Mouse (Mus musculus) induced T-regulatory cell, adult 2 months (primary cell): ENCODE results near the gene Snd1.
"Not testable (repeated sequence)": the region's sequence is repeated elsewhere in the genome, so short reads cannot be mapped to it uniquely, and the experiment has no call there.

Experiments
- DNase-seq: peaks from one replicate; pipeline ENCODE4 v3.0.0-alpha.2; 2012; ENCODE audit warnings: low read depth

Snd1 gene

GRCm38 (mm10) chr6:28486008-28486407 lies 11.1 kb downstream of the Snd1 start:
- DNase-seq = no peak

GRCm38 (mm10) chr6:28486471-28486870 lies 11.5 kb downstream of the Snd1 start:
- peak; percentile 64 for DNase-seq

- DNase-seq = no peak
Measured at GRCm38 (mm10) chr6:28486905-28487304, 12.0 kb downstream of the Snd1 start.

GRCm38 (mm10) chr6:28488204-28488851 lies 13.4 kb downstream of the Snd1 start:
- DNase-seq = no peak

- DNase-seq = no peak
Measured at GRCm38 (mm10) chr6:28490612-28491011, 15.7 kb downstream of the Snd1 start.

GRCm38 (mm10) chr6:28491198-28491597 lies 16.3 kb downstream of the Snd1 start:
- DNase-seq = no peak

- no peak for DNase-seq
Measured at GRCm38 (mm10) chr6:28497837-28498236, 22.9 kb downstream of the Snd1 start.

GRCm38 (mm10) chr6:28502576-28502975 lies 27.6 kb downstream of the Snd1 start:
- no peak for DNase-seq

- no peak for DNase-seq
Measured at GRCm38 (mm10) chr6:28503148-28503547, 28.2 kb downstream of the Snd1 start.

GRCm38 (mm10) chr6:28504611-28505010 lies 29.7 kb downstream of the Snd1 start:
- DNase-seq = no peak

GRCm38 (mm10) chr6:28507759-28508158 lies 32.8 kb downstream of the Snd1 start:
- DNase-seq = no peak

GRCm38 (mm10) chr6:28514195-28514594 lies 39.3 kb downstream of the Snd1 start:
- DNase-seq = no peak

- DNase-seq = no peak
Measured at GRCm38 (mm10) chr6:28514830-28515350, 40.0 kb downstream of the Snd1 start.

- no peak for DNase-seq
Measured at GRCm38 (mm10) chr6:28516618-28517017, 41.7 kb downstream of the Snd1 start.

GRCm38 (mm10) chr6:28517050-28517449 lies 42.1 kb downstream of the Snd1 start:
- DNase-seq = no peak

GRCm38 (mm10) chr6:28519426-28519825 lies 44.5 kb downstream of the Snd1 start:
- DNase-seq = no peak

- not testable (repeated sequence) for DNase-seq
Measured at GRCm38 (mm10) chr6:28520787-28521186, 45.8 kb downstream of the Snd1 start.

GRCm38 (mm10) chr6:28521416-28521815 lies 46.5 kb downstream of the Snd1 start:
- no peak for DNase-seq

- no peak for DNase-seq
Measured at GRCm38 (mm10) chr6:28525589-28525988, 50.6 kb downstream of the Snd1 start.

GRCm38 (mm10) chr6:28527459-28527858 lies 52.5 kb downstream of the Snd1 start:
- DNase-seq = no peak

GRCm38 (mm10) chr6:28528208-28528607 lies 53.3 kb downstream of the Snd1 start:
- DNase-seq = no peak

GRCm38 (mm10) chr6:28536464-28536863 lies 61.5 kb downstream of the Snd1 start:
- no peak for DNase-seq

- no peak for DNase-seq
Measured at GRCm38 (mm10) chr6:28537851-28538527, 63.0 kb downstream of the Snd1 start.

- no peak for DNase-seq
Measured at GRCm38 (mm10) chr6:28542298-28542701, 67.4 kb downstream of the Snd1 start.
